Mouse (Mus musculus) forebrain, embryonic 15.5 days (tissue): ENCODE results near the gene Pde9a. TPM values are rescaled to one million over a fixed set of nuclear protein-coding genes. Genes with fewer than 3 reads are reported as not detected.

ENCODE experiments used
- ATAC-seq: fragments of 200-750 bp; cut with Nextera tagmentation; replicated peaks from 2 replicates; pipeline ENCODE4 v1.8.0; 2017; ENCODE audit warnings: mild to moderate bottlenecking, moderate TSS enrichment, moderate library complexity
- H3K27ac ChIP-seq: fragments of 300-500 bp; sonication (generic); replicated peaks from 2 replicates; pipeline ENCODE4 v1.5.1; 2015; ENCODE audit warnings: mild to moderate bottlenecking, inconsistent platforms
- H3K27me3 ChIP-seq: fragments of 300-500 bp; sonication (generic); 2 replicates; pipeline ENCODE4 v1.6.1; 2015; ENCODE audit warnings: inconsistent platforms
- H3K36me3 ChIP-seq: fragments of 300-500 bp; sonication (generic); 2 replicates; pipeline ENCODE4 v1.6.1; 2015; ENCODE audit warnings: mild to moderate bottlenecking, inconsistent platforms
- H3K4me1 ChIP-seq: fragments of 300-500 bp; sonication (generic); 2 replicates; pipeline ENCODE4 v1.6.1; 2015; ENCODE audit warnings: inconsistent platforms
- H3K4me2 ChIP-seq: fragments of 300-500 bp; sonication (generic); replicated peaks from 2 replicates; pipeline ENCODE4 v1.6.1; 2015; ENCODE audit warnings: mild to moderate bottlenecking, inconsistent platforms
- H3K4me3 ChIP-seq: fragments of 300-500 bp; sonication (generic); 2 replicates; pipeline ENCODE4 v1.5.1; 2015; ENCODE audit warnings: mild to moderate bottlenecking, inconsistent platforms
- H3K9ac ChIP-seq: fragments of 300-500 bp; sonication (generic); replicated peaks from 2 replicates; pipeline ENCODE4 v1.6.1; 2015; ENCODE audit warnings: mild to moderate bottlenecking, inconsistent platforms
- H3K9me3 ChIP-seq: fragments of 300-500 bp; sonication (generic); 2 replicates; pipeline ENCODE4 v1.6.1; 2016; ENCODE audit warnings: inconsistent platforms
- WGBS: fragments of 180-500 bp; shearing (Covaris S2); methylation state at CpG from one replicate; pipeline ENCODE4 v1.1.7; 2015; ENCODE audit warnings: mixed read lengths; 5-methylcytosine and 5-hydroxymethylcytosine counted together
- polyA plus RNA-seq: library from polyadenylated mRNA; unstranded; fragments of >200 nt; fragmentation: Nextera tagmentation; extraction: Ambion mirVana; gene quantifications from 2 replicates; pipeline ENCODE4 v1.2.1, GENCODE M21; 2015

Pde9a gene
- polyA plus RNA-seq, 1 experiment from 2014 or later: 59.6 TPM

DNA sequence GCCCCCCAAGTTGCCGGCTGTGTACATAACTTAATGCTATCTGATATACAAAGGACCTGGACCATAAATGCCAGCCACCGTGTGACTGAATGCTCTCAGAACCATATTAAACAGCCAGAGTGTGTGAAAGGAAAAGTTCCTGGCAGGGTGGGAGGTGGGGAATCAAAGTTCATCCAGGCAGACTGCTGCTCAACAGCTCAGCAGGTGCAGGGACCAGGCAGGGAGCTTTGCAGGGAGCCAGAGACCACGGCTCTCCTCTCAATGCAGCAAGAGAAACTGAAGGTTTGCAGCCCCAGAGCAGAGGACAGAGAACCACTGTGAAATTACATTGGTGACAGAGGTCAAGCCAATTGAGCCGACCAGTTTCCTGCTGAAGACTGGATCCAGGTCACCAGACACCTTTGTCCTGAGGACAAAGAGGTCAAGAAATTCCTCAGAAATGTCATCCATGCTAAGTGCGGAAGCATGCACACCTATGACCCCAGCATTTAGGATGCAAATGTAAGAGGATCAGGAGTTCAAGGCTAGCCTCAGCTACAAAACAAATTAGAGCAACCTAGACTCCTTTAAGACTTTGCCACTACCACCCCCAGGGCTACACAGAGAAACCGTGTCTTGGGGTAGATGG is 101.5 kb downstream of the Pde9a start:
- Histone ChIP-seq H3K36me3 (no peaks in the 10 kb centered on the region), H3K4me1 (peaks cover under 1% of the 10 kb centered on the region; the same call in 1 of the 2 replicates), H3K9me3 (no peaks in the 10 kb centered on the region), H3K9ac (no peak overlapping the region), H3K4me3 (no peak overlapping the region), H3K4me2 (no peak overlapping the region), H3K27ac (0 out of 2 replicates have a peak overlapping the region, but pooled peaks have one; percentile 8), H3K27me3 (no peaks in the 10 kb centered on the region)
- WGBS: 22% methylated on average over 6 of the region's 6 CpGs
- no peak for ATAC-seq

DNA sequence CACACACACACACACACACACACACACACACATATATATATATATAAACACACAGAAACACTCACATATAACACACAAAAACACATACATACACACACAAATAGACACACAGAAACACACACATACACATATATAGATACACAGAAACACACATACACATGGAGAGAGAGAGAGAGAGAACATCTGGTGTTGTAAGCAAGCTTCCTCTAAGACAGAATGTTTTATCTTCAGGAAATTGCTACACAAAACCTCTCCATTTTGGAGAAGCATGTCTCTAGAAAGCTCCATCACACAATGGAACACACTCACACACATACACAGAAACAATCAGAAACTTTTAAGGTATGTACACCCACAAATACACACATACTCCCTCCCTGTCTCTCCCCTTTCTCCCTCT is 105.3 kb downstream of the Pde9a start:
- ATAC-seq: no peak
- Histone ChIP-seq H3K27ac (no peak overlapping the region), H3K27me3 (no peaks in the 10 kb centered on the region)

DNA sequence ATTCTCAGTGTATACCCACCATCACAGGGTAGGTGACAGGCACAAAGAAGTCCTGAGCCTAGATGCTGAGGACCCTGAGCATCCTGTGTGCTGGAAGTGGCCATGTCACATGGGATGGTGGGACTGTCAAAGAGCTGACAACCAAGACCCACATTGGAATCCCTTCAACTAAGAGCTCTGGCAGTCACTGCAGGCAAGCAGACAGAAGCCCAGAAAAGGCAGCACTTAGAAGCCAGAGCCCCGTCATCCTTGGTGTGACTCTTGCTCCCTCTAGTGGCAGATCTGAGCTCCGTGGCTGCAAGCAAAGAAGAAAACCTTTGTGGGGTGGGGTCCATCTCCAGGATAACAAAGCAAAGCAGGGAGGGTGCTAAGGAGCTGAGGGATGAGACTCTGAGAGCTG is 106.4 kb downstream of the Pde9a start:
- Histone ChIP-seq H3K9me3 (no peaks in the 10 kb centered on the region), H3K4me2 (no peak overlapping the region), H3K27ac (no peak overlapping the region; the same call in 1 of the 2 replicates), H3K27me3 (no peaks in the 10 kb centered on the region), H3K9ac (no peak overlapping the region), H3K36me3 (peaks cover 18% of the 10 kb centered on the region), H3K4me3 (no peak overlapping the region), H3K4me1 (0 out of 2 replicates have a peak, but pooled peaks cover 2% of the 10 kb centered on the region)
- 3% methylated on average over 2 of the region's 2 CpGs for WGBS
- ATAC-seq: peak; percentile 77

More for the DNA sequence above, 105.3 kb downstream of the Pde9a start:
- Histone ChIP-seq H3K9me3 (no peaks in the 10 kb centered on the region), H3K4me1 (peaks cover 2% of the 10 kb centered on the region; the same call in 1 of the 2 replicates), H3K4me3 (no peak overlapping the region), H3K36me3 (peaks cover 10% of the 10 kb centered on the region), H3K4me2 (no peak overlapping the region), H3K9ac (no peak overlapping the region)

GRCm38 (mm10) chr17:31494989-31495388 is 109.0 kb downstream of the Pde9a start:
- WGBS: 100% methylated on average over 1 of the region's 1 CpGs
- peaks cover 38% of the 10 kb centered on the region for H3K36me3 ChIP-seq
- no peak overlapping the region for H3K4me2 ChIP-seq
- H3K27ac ChIP-seq: no peak overlapping the region
- no peaks in the 10 kb centered on the region for H3K27me3 ChIP-seq
- H3K4me1 ChIP-seq: 0 out of 2 replicates have a peak, but pooled peaks cover 2% of the 10 kb centered on the region
- no peaks in the 10 kb centered on the region for H3K9me3 ChIP-seq
- H3K4me3 ChIP-seq: no peak overlapping the region
- no peak for ATAC-seq
- no peak overlapping the region for H3K9ac ChIP-seq

DNA sequence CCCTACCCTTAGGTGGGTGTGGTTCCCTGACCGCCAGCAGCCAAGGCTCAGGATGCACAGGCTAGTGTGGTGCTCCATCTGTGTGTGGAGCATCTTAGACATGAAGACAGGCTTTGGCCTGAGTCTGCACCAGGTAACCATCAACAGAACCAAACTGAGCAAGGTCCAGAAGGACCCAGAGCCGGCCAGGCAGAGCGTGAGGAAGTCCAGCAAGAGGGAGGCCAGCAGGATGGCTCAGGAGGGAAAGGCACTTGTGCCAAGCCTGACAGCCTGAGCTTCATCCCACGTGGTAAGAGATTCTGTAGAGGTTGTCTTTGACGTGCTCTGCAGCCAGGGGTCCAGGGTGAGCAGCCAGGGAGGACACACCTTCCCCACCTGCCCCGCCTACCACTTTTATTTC is 111.7 kb downstream of the Pde9a start:
- peaks cover 59% of the 10 kb centered on the region for H3K36me3 ChIP-seq
- ATAC-seq: no peak

GRCm38 (mm10) chr17:31499725-31500124 is 113.7 kb downstream of the Pde9a start:
- Histone ChIP-seq H3K36me3 (peaks cover 70% of the 10 kb centered on the region), H3K27ac (no peak overlapping the region), H3K4me1 (no peaks in the 10 kb centered on the region), H3K4me2 (no peak overlapping the region), H3K4me3 (no peak overlapping the region), H3K9ac (no peak overlapping the region), H3K27me3 (no peaks in the 10 kb centered on the region), H3K9me3 (no peaks in the 10 kb centered on the region)
- 97% methylated on average over 12 of the region's 12 CpGs for WGBS
- ATAC-seq: no peak

More for the DNA sequence above, 111.7 kb downstream of the Pde9a start:
- Histone ChIP-seq H3K27me3 (no peaks in the 10 kb centered on the region), H3K27ac (no peak overlapping the region), H3K9ac (no peak overlapping the region), H3K4me2 (no peak overlapping the region), H3K4me3 (no peak overlapping the region), H3K9me3 (no peaks in the 10 kb centered on the region), H3K4me1 (no peaks in the 10 kb centered on the region)
- 91% methylated on average over 6 of the region's 6 CpGs for WGBS

GRCm38 (mm10) chr17:31500416-31500815 is 114.4 kb downstream of the Pde9a start:
- WGBS: 94% methylated on average over 8 of the region's 8 CpGs
- Histone ChIP-seq H3K4me1 (no peaks in the 10 kb centered on the region), H3K4me3 (no peak overlapping the region), H3K36me3 (peaks cover 70% of the 10 kb centered on the region), H3K27me3 (no peaks in the 10 kb centered on the region), H3K9me3 (no peaks in the 10 kb centered on the region), H3K27ac (no peak overlapping the region), H3K9ac (no peak overlapping the region), H3K4me2 (no peak overlapping the region)
- no peak for ATAC-seq

DNA sequence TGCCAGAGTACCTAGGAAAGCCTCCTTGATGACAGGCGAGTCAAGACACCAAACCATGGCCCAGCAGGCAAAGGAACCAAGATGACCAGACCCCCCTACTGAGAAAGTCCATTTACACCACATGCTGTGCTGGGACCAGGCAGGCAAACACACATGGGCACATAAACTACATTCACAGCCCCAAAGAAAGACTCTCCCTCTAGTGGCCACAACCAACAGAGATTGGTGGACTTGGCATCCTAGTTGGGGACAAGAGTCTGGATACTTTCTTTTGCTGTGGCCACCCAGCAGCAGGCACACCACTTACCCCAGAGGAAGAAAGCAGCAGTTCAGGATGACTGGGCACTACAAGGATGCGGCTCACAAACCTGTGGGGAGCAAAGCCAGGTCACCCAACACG is 114.9 kb downstream of the Pde9a start:
- Histone ChIP-seq H3K4me1 (no peaks in the 10 kb centered on the region), H3K4me3 (no peak overlapping the region), H3K9me3 (no peaks in the 10 kb centered on the region), H3K36me3 (peaks cover 68% of the 10 kb centered on the region), H3K27ac (no peak overlapping the region), H3K4me2 (no peak overlapping the region), H3K9ac (no peak overlapping the region), H3K27me3 (no peaks in the 10 kb centered on the region)
- ATAC-seq: no peak
- WGBS: 97% methylated on average over 3 of the region's 3 CpGs

DNA sequence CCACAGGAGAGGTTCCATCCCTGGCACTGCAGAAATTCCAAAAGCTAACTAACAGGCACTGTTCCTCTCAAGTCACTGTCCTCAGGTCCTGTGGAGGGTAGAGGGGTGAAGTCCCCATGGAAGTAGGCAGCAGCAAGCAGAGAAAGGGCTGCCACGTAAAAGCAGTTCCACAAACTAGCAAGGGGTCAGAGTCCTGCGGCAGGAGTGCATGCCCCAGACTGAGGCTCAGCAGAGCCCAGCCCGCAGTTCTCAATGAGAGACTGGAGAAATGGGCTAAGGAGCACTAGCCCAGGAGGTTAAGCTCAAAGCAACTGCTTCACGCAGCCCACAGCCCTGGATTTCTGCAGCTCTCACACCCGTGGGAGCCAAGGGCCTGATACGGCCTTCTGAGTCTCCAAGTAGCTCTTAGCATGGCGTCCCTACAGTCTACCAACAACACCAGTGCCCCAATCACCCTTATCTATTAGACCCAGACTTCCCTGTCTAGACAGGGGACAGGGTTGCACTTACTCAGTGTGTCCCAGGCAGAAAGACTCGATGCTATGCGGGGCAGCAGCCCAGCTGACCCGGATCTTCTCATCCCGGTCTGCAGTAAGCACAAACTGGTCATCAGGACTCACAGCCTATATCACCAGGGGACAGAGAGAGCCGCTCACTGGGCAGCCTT is 116.4 kb downstream of the Pde9a start:
- no peak overlapping the region for H3K27ac ChIP-seq
- ATAC-seq: no peak
- H3K27me3 ChIP-seq: no peaks in the 10 kb centered on the region
- no peaks in the 10 kb centered on the region for H3K4me1 ChIP-seq
- H3K4me3 ChIP-seq: no peak overlapping the region
- no peak overlapping the region for H3K9ac ChIP-seq
- 94% methylated on average over 12 of the region's 12 CpGs for WGBS
- no peaks in the 10 kb centered on the region for H3K9me3 ChIP-seq
- peaks cover 64% of the 10 kb centered on the region for H3K36me3 ChIP-seq
- H3K4me2 ChIP-seq: no peak overlapping the region

GRCm38 (mm10) chr17:31503337-31503736 is 117.3 kb downstream of the Pde9a start:
- no peaks in the 10 kb centered on the region for H3K27me3 ChIP-seq
- no peak overlapping the region for H3K27ac ChIP-seq
- WGBS: 94% methylated on average over 12 of the region's 12 CpGs
- ATAC-seq: no peak
- H3K9ac ChIP-seq: no peak overlapping the region
- peaks cover 62% of the 10 kb centered on the region for H3K36me3 ChIP-seq
- no peaks in the 10 kb centered on the region for H3K9me3 ChIP-seq
- H3K4me3 ChIP-seq: no peak overlapping the region
- H3K4me2 ChIP-seq: no peak overlapping the region
- no peaks in the 10 kb centered on the region for H3K4me1 ChIP-seq

GRCm38 (mm10) chr17:31503936-31504335 is 117.9 kb downstream of the Pde9a start:
- Histone ChIP-seq H3K9me3 (no peaks in the 10 kb centered on the region), H3K27me3 (no peaks in the 10 kb centered on the region), H3K36me3 (peaks cover 57% of the 10 kb centered on the region), H3K4me3 (no peak overlapping the region), H3K27ac (no peak overlapping the region), H3K4me1 (no peaks in the 10 kb centered on the region), H3K9ac (no peak overlapping the region), H3K4me2 (no peak overlapping the region)
- ATAC-seq: no peak
- 69% methylated on average over 2 of the region's 2 CpGs for WGBS

- H3K4me2 ChIP-seq: no peak overlapping the region
- H3K27me3 ChIP-seq: no peaks in the 10 kb centered on the region
- no peak overlapping the region for H3K27ac ChIP-seq
- no peak overlapping the region for H3K4me3 ChIP-seq
- no peaks in the 10 kb centered on the region for H3K9me3 ChIP-seq
- peaks cover 59% of the 10 kb centered on the region for H3K36me3 ChIP-seq
- WGBS: 46% methylated on average over 5 of the region's 5 CpGs
- no peak overlapping the region for H3K9ac ChIP-seq
- no peak for ATAC-seq
- H3K4me1 ChIP-seq: no peaks in the 10 kb centered on the region
Observed at GRCm38 (mm10) chr17:31505013-31505412, 119.0 kb downstream of the Pde9a start.
